Comparison of ENCODE assay signal across 23 mouse cellular contexts in genomic region chr6:86192978-86193377, GRCm38 (mm10). TPM values are rescaled to one million over a fixed set of nuclear protein-coding genes. Genes with fewer than 3 reads are reported as not detected.
DNase-seq lines count a peak whose midpoint lies in the region; ATAC-seq lines count a peak whose summit lies in the region.
"Had no signal": no experiment of that assay in that cellular context is flagged by ENCODE, and none has a peak within 500 bp of the region (broad histone marks: within the 10 kb centered on the region; RNA-seq: fewer than 3 reads in every experiment).

No protein-coding gene starts in this region.

- peak; percentile 4 for DNase-seq in cerebellum, adult 11-12 months
- peak; percentile 73 for DNase-seq in heart, adult 11 months
- no peak for DNase-seq in heart, adult 18-20 months
- peak; percentile 31 for DNase-seq in left cerebral cortex, postnatal 4 days
- DNase-seq in left cerebral cortex, adult 11 months (ENCODE audit: low spot score): no peak
- DNase-seq in Muller cell, postnatal 12 days (ENCODE audit: inconsistent ontology term): peak; percentile 52
- no peak for DNase-seq in urinary bladder, postnatal 36 days (ENCODE audit: low spot score in 2 of 2)
- DNase-seq: adrenal gland, adult 2 months; adrenal gland, postnatal 36 days; embryo, embryonic 11 days; gastrocnemius, adult 2 months; heart, postnatal 14 days; kidney, adult 11 months; kidney, postnatal 14 days; liver, embryonic 13.5 days; lung, adult 18-20 months; spleen, adult 18-20 months; thymus, postnatal 14 days had no signal

- intact Hi-C loops in left cerebral cortex, postnatal 4 days (cut with DNase I): no loop called here

- no peak for ATAC-seq in cerebellum, adult (ENCODE audit: insufficient number of reproducible peaks, low FRiP score, low TSS enrichment)
- ATAC-seq: forebrain, embryonic 14.5 days; inflammation-experienced regulatory T-cells, adult 6 months; lung, postnatal 0 days; midbrain, embryonic 15.5 days had no signal

RNA-seq across cellular contexts. Expression of gene Tgfa, which starts 2.0 kb away (rescaled TPM):
- total RNA-seq in heart, adult 18-20 months (2021): 1 to 10 TPM; 1.2 to 1.7 TPM
- 10 to 100 TPM; 28.6 TPM for total RNA-seq in left cerebral cortex, postnatal 4 days (2021)

Comparison
In these comparisons a context has a peak if more than half of its experiments do, and no peak if none do; other contexts are left out.
1. DNase-seq: peak in cerebellum, adult 11-12 months (single experiment), heart, adult 11 months (single experiment), left cerebral cortex, postnatal 4 days (single experiment) and Muller cell, postnatal 12 days (single experiment); none in heart, adult 18-20 months (0 of 2), left cerebral cortex, adult 11 months (single experiment) and urinary bladder, postnatal 36 days (0 of 2).
2. RNA of gene Tgfa, which starts 2.0 kb away (total RNA-seq): 28.6 TPM in left cerebral cortex, postnatal 4 days; 1.2 to 1.7 TPM in heart, adult 18-20 months; every median in the first group is over 10 times any median in the second.